Mouse (Mus musculus) embryonic fibroblast, embryonic 13.5 days (primary cell): ENCODE data around the gene Cpne1. TPM values are rescaled to one million over a fixed set of nuclear protein-coding genes. Genes with fewer than 3 reads are reported as not detected.
A peak's percentile ranks its signal among the peaks of the same experiment; 100 is the strongest.

Source experiments
- H3K27ac ChIP-seq: 2 replicates; pipeline ENCODE4 v1.5.1; 2012; ENCODE audit warnings: low read length, control low read depth, inconsistent platforms; ENCODE audit not compliant: insufficient read depth
- H3K4me1 ChIP-seq: 2 replicates; pipeline ENCODE4 v1.6.1; 2011; ENCODE audit warnings: low read length; ENCODE audit not compliant: control insufficient read depth, insufficient read depth
- H3K4me3 ChIP-seq: 2 replicates; pipeline ENCODE4 v1.5.1; 2011; ENCODE audit warnings: mild to moderate bottlenecking, control low read depth, low read length; ENCODE audit not compliant: insufficient read depth
- CTCF ChIP-seq: IDR thresholded peaks from 2 replicates; pipeline ENCODE4 v1.5.1; 2011; ENCODE audit warnings: mild to moderate bottlenecking, control low read depth, low read length, moderate library complexity, borderline replicate concordance; ENCODE audit not compliant: insufficient read depth
- POLR2A ChIP-seq: IDR thresholded peaks from 2 replicates; pipeline ENCODE4 v1.6.1; 2011; ENCODE audit warnings: low read depth, mild to moderate bottlenecking, control low read depth, low read length, moderate library complexity
- polyA plus RNA-seq: library from polyadenylated mRNA; stranded (reverse); fragments of >200 nt; gene quantifications from 2 replicates; pipeline ENCODE4 v1.2.4, GENCODE M21; 2011; ENCODE audit warnings: low read depth; ENCODE audit not compliant: missing spikeins, insufficient read length

The Cpne1 gene
- 59.3 and 67.9 TPM in 2 replicates for polyA plus RNA-seq

GRCm38 (mm10) chr2:156111358-156112079, at the start of gene Cpne1, which contains the start of gene Rbm12:
Gene Cpne1 (minus strand): TSS chr2:156111965.
Gene Rbm12 (minus strand): TSS chr2:156111978.
- peak within 1 kb of the TSS; percentile 98 for H3K4me3 ChIP-seq
- peak within 1 kb of the TSS; percentile 39 for H3K27ac ChIP-seq
- no peaks in the 10 kb centered on the region; the same call in 1 of the 2 replicates for H3K4me1 ChIP-seq
- TF ChIP-seq POLR2A (peak; percentile 81), CTCF (no peak)

- no peak for TF ChIP-seq CTCF
- TF ChIP-seq POLR2A: no peak
- no peak overlapping the region for H3K4me3 ChIP-seq
- no peaks in the 10 kb centered on the region for H3K4me1 ChIP-seq
- no peak overlapping the region for H3K27ac ChIP-seq
These were observed 39.8 kb upstream of the Cpne1 start for GRCm38 (mm10) chr2:156151538-156151937.

- Histone ChIP-seq H3K4me3 (no peak overlapping the region), H3K4me1 (no peaks in the 10 kb centered on the region), H3K27ac (no peak overlapping the region)
- TF ChIP-seq POLR2A (no peak), CTCF (no peak)
These were observed 35.7 kb upstream of the Cpne1 start for GRCm38 (mm10) chr2:156147316-156147915.

- Histone ChIP-seq H3K27ac (no peak overlapping the region), H3K4me1 (no peaks in the 10 kb centered on the region), H3K4me3 (no peak overlapping the region)
- no peak for TF ChIP-seq CTCF
- TF ChIP-seq POLR2A: no peak
These were observed 34.7 kb upstream of the Cpne1 start for GRCm38 (mm10) chr2:156146272-156146989.

GRCm38 (mm10) chr2:156145486-156146130, 33.8 kb upstream of the Cpne1 start:
- Histone ChIP-seq H3K4me1 (no peaks in the 10 kb centered on the region), H3K27ac (no peak overlapping the region), H3K4me3 (peak overlapping the region; percentile 30; the same call in 1 of the 2 replicates)
- TF ChIP-seq CTCF (no peak), POLR2A (no peak)

GRCm38 (mm10) chr2:156143953-156144724, 32.4 kb upstream of the Cpne1 start, which contains the start of the genes Romo1 and Nfs1:
Gene Romo1 (plus strand): TSS chr2:156144039.
Gene Nfs1 (minus strand): TSS chr2:156144186.
- TF ChIP-seq POLR2A (peak; percentile 95), CTCF (peak; percentile 53; the same call in 1 of the 2 replicates)
- H3K27ac ChIP-seq: peak within 1 kb of the TSS; percentile 86
- no peaks in the 10 kb centered on the region for H3K4me1 ChIP-seq
- H3K4me3 ChIP-seq: peak within 1 kb of the TSS; percentile 67

- H3K4me1 ChIP-seq: no peaks in the 10 kb centered on the region
- peak overlapping the region; percentile 67 for H3K4me3 ChIP-seq
- TF ChIP-seq POLR2A: no peak
- TF ChIP-seq CTCF: no peak
- peak overlapping the region; percentile 14 for H3K27ac ChIP-seq
These were observed 31.6 kb upstream of the Cpne1 start for GRCm38 (mm10) chr2:156143367-156143766.

GRCm38 (mm10) chr2:156142820-156143219, 31.1 kb upstream of the Cpne1 start:
- H3K4me1 ChIP-seq: no peaks in the 10 kb centered on the region
- peak overlapping the region; percentile 67 for H3K4me3 ChIP-seq
- no peak overlapping the region for H3K27ac ChIP-seq
- no peak for TF ChIP-seq CTCF
- TF ChIP-seq POLR2A: no peak

- H3K4me1 ChIP-seq: no peaks in the 10 kb centered on the region
- TF ChIP-seq POLR2A (no peak), CTCF (peak; percentile 26; the same call in 1 of the 2 replicates)
These were observed 23.9 kb upstream of the Cpne1 start for GRCm38 (mm10) chr2:156135695-156136094.

More at GRCm38 (mm10) chr2:156135695-156136094, 23.9 kb upstream of the Cpne1 start:
- H3K4me3 ChIP-seq: no peak overlapping the region
- no peak overlapping the region for H3K27ac ChIP-seq
